Mouse (Mus musculus): ENCODE results near the gene Rsg1.

DNA sequence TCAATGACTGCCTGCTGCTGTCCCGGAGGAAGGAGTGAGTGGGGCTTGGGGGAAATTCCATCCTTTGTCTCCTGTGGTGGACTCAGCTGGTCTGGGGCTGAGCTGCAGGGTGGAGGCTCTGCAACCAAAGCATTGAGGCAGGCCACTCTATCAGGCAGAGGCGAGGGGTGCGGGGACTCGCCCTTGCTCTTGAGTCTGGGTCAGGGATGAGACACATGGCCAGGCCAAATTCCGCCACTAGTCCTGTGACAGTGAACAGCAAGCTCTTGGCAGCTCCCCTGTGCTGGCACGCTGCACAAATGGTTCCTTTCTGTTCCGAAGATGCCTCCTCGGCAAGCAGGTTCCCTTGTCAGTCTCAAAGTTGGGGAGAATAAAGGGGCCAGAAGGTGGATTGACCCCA lies 37.3 kb downstream of the Rsg1 start:
- TF ChIP-seq GATA1 (IDR thresholded peaks at IDR 0.05; ENCODE audit: low read length) (no peak), TAL1 (IDR thresholded peaks at IDR 0.05; ENCODE audit: low read length) (no peak)

All from erythroblast, embryonic 14.5 days (primary cell).